14 mouse cellular contexts compared by ENCODE assay signal in the genomic region with DNA sequence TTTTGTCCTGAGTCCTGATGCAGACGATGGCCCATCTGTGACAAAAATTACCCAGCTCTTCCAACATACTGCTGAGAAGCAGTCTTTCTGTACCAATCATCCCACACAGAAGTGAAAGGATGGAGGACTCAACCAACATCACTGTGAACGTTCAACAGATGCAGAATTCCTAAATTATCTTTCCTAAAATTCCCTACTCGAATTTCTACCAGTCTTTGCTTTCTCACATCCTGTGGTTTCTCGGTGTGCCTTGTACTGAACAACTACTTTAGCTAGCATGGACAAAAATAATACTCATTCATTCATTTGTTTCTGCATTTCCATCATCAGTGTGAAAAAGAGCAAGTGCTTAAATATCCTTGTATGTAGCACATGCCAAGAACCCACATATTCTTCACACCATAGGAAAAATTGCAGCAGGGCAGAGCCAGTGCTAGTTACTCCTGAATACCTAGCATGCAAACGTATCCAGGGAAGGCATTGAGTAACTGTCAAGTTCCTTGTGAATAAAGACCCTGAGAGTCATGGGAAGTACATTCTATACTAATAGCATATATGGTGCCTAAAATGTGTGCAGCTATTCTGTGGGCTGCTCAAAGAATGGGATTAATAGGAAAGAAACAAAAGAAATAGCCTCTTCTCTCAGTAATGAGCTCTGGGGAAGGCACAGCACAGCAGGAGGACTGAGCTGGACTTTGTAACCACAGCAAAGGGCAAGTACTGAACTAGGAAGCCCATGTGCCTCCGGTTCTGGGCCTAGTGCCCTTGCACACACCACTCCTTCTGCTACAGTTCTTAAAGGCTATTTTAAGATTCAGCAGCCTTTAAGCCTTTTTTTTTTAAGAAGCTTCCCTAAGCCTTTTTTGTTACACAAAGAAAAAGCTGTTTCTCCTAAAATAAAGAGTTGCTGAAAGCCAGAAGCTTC.
DNase-seq lines count a peak whose midpoint lies in the region; ATAC-seq and TF ChIP-seq lines count a peak whose summit lies in the region.
"Had no signal": no experiment of that assay in that cellular context is flagged by ENCODE, and none has a peak within 500 bp of the region (broad histone marks: within the 10 kb centered on the region; RNA-seq: fewer than 3 reads in every experiment).

No protein-coding gene starts in this region.

- H3K4me3 ChIP-seq in kidney, adult 2 months (ENCODE audit: insufficient read depth, low read depth, low read length), result no peak overlapping the region
- no peak overlapping the region for H3K4me3 ChIP-seq in kidney, embryonic 16.5 days (ENCODE audit: low read length)
- no peak overlapping the region for H3K4me3 ChIP-seq in cortical plate, adult 2 months (ENCODE audit: insufficient read depth, low read length)
- H3K4me3 ChIP-seq: intestine, embryonic 15.5 days; limb, embryonic 10.5 days; neural tube, embryonic 13.5 days had no signal

- no peak for TF ChIP-seq POLR2A in kidney, adult 2 months (IDR thresholded peaks at IDR 0.05; ENCODE audit: low read depth, low read length)
- no peak for TF ChIP-seq POLR2A in cortical plate, adult 2 months (IDR thresholded peaks at IDR 0.05; ENCODE audit: extremely low read depth, insufficient read depth, low read length)

- H3K27me3 ChIP-seq in kidney, adult 2 months (replicated peaks; ENCODE audit: control insufficient read depth, insufficient read depth, low read length), result no peaks in the 10 kb centered on the region
- no peaks in the 10 kb centered on the region for H3K27me3 ChIP-seq in kidney, embryonic 16.5 days (ENCODE audit: insufficient read depth, low read length)
- H3K27me3 ChIP-seq: intestine, embryonic 15.5 days had no signal

- H3K9ac ChIP-seq in kidney, embryonic 16.5 days (replicated peaks; ENCODE audit: low read length), result no peak overlapping the region
- H3K9ac ChIP-seq: intestine, embryonic 15.5 days; neural tube, embryonic 13.5 days had no signal

- no peak overlapping the region for H3K27ac ChIP-seq in kidney, adult 2 months (ENCODE audit: insufficient read depth, low read depth, low read length)
- H3K27ac ChIP-seq in kidney, embryonic 16.5 days (ENCODE audit: low read length), result no peak overlapping the region
- H3K27ac ChIP-seq in cortical plate, adult 2 months (ENCODE audit: insufficient read depth, low read length), result peak overlapping the region; percentile 59; the same call in 1 of the 2 replicates
- H3K27ac ChIP-seq: intestine, embryonic 15.5 days; limb, embryonic 10.5 days; neural tube, embryonic 13.5 days had no signal

- no peak overlapping the region for H3K4me2 ChIP-seq in kidney, embryonic 16.5 days (replicated peaks; ENCODE audit: low read depth, low read length)
- H3K4me2 ChIP-seq: intestine, embryonic 15.5 days; neural tube, embryonic 13.5 days had no signal

- intact Hi-C loops in heart, postnatal 10 days (cut with DNase I), result no loop called here

- peak; percentile 84 for DNase-seq in kidney, adult 2 months
- peak; percentile 22 for DNase-seq in kidney, postnatal 10 days
- DNase-seq in right cerebral cortex, adult 2 months (ENCODE audit: low spot score in 2 of 2), result peak; percentile 11 to 12
- no peak for DNase-seq in spleen, postnatal 36 days (ENCODE audit: low spot score in 2 of 2)
- DNase-seq in adrenal gland, postnatal 10 days, result no peak
- no peak for DNase-seq in heart, postnatal 10 days
- DNase-seq: retina, postnatal 1 day; thymus, postnatal 25 days had no signal

- H3K4me1 ChIP-seq in kidney, adult 2 months (ENCODE audit: control insufficient read depth, insufficient read depth, low read length), result no peaks in the 10 kb centered on the region
- no peaks in the 10 kb centered on the region for H3K4me1 ChIP-seq in kidney, embryonic 16.5 days (ENCODE audit: insufficient read depth, low read length)
- H3K4me1 ChIP-seq in cortical plate, adult 2 months (ENCODE audit: control insufficient read depth, insufficient read depth, low read length), result peaks cover 2% of the 10 kb centered on the region
- H3K4me1 ChIP-seq: intestine, embryonic 15.5 days; limb, embryonic 10.5 days; neural tube, embryonic 13.5 days had no signal

- TF ChIP-seq CTCF in kidney, adult 2 months (conservative IDR thresholded peaks at IDR 0.05; ENCODE audit: insufficient read depth, insufficient read length, low read depth, low read length), result no peak
- TF ChIP-seq CTCF in cortical plate, adult 2 months (IDR thresholded peaks at IDR 0.05; ENCODE audit: extremely low read depth, insufficient read depth, low read length), result no peak

- H3K36me3 ChIP-seq in kidney, adult 2 months (ENCODE audit: control insufficient read depth, insufficient read depth, low read length), result no peaks in the 10 kb centered on the region
- no peaks in the 10 kb centered on the region for H3K36me3 ChIP-seq in kidney, embryonic 16.5 days (ENCODE audit: insufficient read depth, low read length)
- H3K36me3 ChIP-seq: intestine, embryonic 15.5 days; limb, embryonic 10.5 days; neural tube, embryonic 13.5 days had no signal

- no peaks in the 10 kb centered on the region for H3K9me3 ChIP-seq in kidney, embryonic 16.5 days (ENCODE audit: low read length)
- H3K9me3 ChIP-seq: intestine, embryonic 15.5 days; limb, embryonic 10.5 days; neural tube, embryonic 13.5 days had no signal

- 79% methylated on average over 6 of the region's 6 CpGs for WGBS in kidney, adult 2 months
- 79% methylated on average over 6 of the region's 6 CpGs for WGBS in kidney, embryonic 16.5 days

- ATAC-seq in kidney, embryonic 16.5 days (ENCODE audit: low FRiP score, low TSS enrichment), result no peak
- ATAC-seq: CD4-positive, CD25-positive, alpha-beta regulatory T cell, adult 4 months; intestine, embryonic 15.5 days had no signal

Comparison
In these comparisons a context has a peak if more than half of its experiments do, and no peak if none do; other contexts are left out.
1. DNase-seq: peak in kidney, adult 2 months (single experiment), kidney, postnatal 10 days (single experiment) and right cerebral cortex, adult 2 months (2 of 2); none in spleen, postnatal 36 days (0 of 2), adrenal gland, postnatal 10 days (single experiment) and heart, postnatal 10 days (0 of 2).